In genomic region chr2:181602367-181602766, GRCm38 (mm10) we compare ENCODE assay signal across 8 mouse cellular contexts. TPM values are rescaled to one million over a fixed set of nuclear protein-coding genes. Genes with fewer than 3 reads are reported as not detected.
A peak's percentile ranks its signal among the peaks of the same experiment; 100 is the strongest.
DNase-seq lines count a peak whose midpoint lies in the region; ATAC-seq and TF ChIP-seq lines count a peak whose summit lies in the region.
"Had no signal": no experiment of that assay in that cellular context is flagged by ENCODE, and none has a peak within 500 bp of the region (broad histone marks: within the 10 kb centered on the region; RNA-seq: fewer than 3 reads in every experiment).

No protein-coding gene starts in this region.

- ATAC-seq in lung, embryonic 14.5 days (ENCODE audit: insufficient read depth): no peak
- ATAC-seq in forebrain, embryonic 14.5 days: no peak
- no peak for ATAC-seq in limb, embryonic 12.5 days (ENCODE audit: insufficient number of reproducible peaks, insufficient read depth, low FRiP score, low TSS enrichment, low read depth)
- no peak for ATAC-seq in stomach, embryonic 14.5 days (ENCODE audit: insufficient number of reproducible peaks, insufficient read depth, low FRiP score, low read depth)

- H3K27ac ChIP-seq in lung, embryonic 14.5 days (ENCODE audit: low read depth): no peak overlapping the region
- H3K27ac ChIP-seq in forebrain, embryonic 14.5 days (ENCODE audit: low read depth, low read length): no peak overlapping the region
- H3K27ac ChIP-seq in limb, embryonic 12.5 days: no peak overlapping the region
- H3K27ac ChIP-seq in stomach, embryonic 14.5 days (ENCODE audit: low read length): no peak overlapping the region

- peaks cover 4% of the 10 kb centered on the region; the same call in 1 of the 2 replicates for H3K36me3 ChIP-seq in lung, embryonic 14.5 days (ENCODE audit: insufficient read depth)
- no peaks in the 10 kb centered on the region for H3K36me3 ChIP-seq in forebrain, embryonic 14.5 days (ENCODE audit: control insufficient read depth, insufficient read depth, low read length)
- 0 out of 2 replicates have a peak, but pooled peaks cover 5% of the 10 kb centered on the region for H3K36me3 ChIP-seq in limb, embryonic 12.5 days
- H3K36me3 ChIP-seq in stomach, embryonic 14.5 days (ENCODE audit: control insufficient read depth, insufficient read depth, low read length): no peaks in the 10 kb centered on the region

- peaks cover 12% of the 10 kb centered on the region for H3K27me3 ChIP-seq in lung, embryonic 14.5 days (ENCODE audit: insufficient read depth, low read length)
- H3K27me3 ChIP-seq in forebrain, embryonic 14.5 days (replicated peaks; ENCODE audit: control insufficient read depth, insufficient read depth, low read length): no peaks in the 10 kb centered on the region
- peaks cover 27% of the 10 kb centered on the region for H3K27me3 ChIP-seq in limb, embryonic 12.5 days
- no peaks in the 10 kb centered on the region for H3K27me3 ChIP-seq in stomach, embryonic 14.5 days (ENCODE audit: control insufficient read depth, insufficient read depth, low read length)

- H3K4me2 ChIP-seq in lung, embryonic 14.5 days: peak overlapping the region; percentile 89
- peak overlapping the region; percentile 83 for H3K4me2 ChIP-seq in forebrain, embryonic 14.5 days (ENCODE audit: low read length)
- peak overlapping the region; percentile 77 for H3K4me2 ChIP-seq in limb, embryonic 12.5 days
- peak overlapping the region; percentile 80; the same call in 1 of the 2 replicates for H3K4me2 ChIP-seq in stomach, embryonic 14.5 days (replicated peaks; ENCODE audit: low read depth, low read length)

- no peak for TF ChIP-seq CTCF in lung, embryonic 14.5 days (IDR thresholded peaks at IDR 0.05; ENCODE audit: low read depth)

- 62% methylated on average over 4 of the region's 4 CpGs for WGBS in lung, embryonic 14.5 days
- 79% methylated on average over 4 of the region's 4 CpGs for WGBS in forebrain, embryonic 14.5 days
- 79% methylated on average over 4 of the region's 4 CpGs for whole genome bisulfite sequencing in limb, embryonic 12.5 days
- 72% methylated on average over 4 of the region's 4 CpGs for WGBS in stomach, embryonic 14.5 days

- DNase-seq in lung, embryonic 14.5 days: no peak
- DNase-seq in lung, postnatal 36 days: no peak
- no peak for DNase-seq in forebrain, embryonic 14.5 days (ENCODE audit: low spot score)
- DNase-seq in left cerebral cortex, adult 18-20 months (ENCODE audit: low spot score in 2 of 2): no peak
- DNase-seq in gastrocnemius, postnatal 14 days: no peak
- DNase-seq: cerebellum, postnatal 14 days had no signal

- peaks cover 5% of the 10 kb centered on the region; the same call in 1 of the 2 replicates for H3K4me1 ChIP-seq in lung, embryonic 14.5 days (ENCODE audit: insufficient read depth)
- H3K4me1 ChIP-seq in forebrain, embryonic 14.5 days (ENCODE audit: control insufficient read depth, insufficient read depth, low read length): peaks cover 17% of the 10 kb centered on the region
- H3K4me1 ChIP-seq in limb, embryonic 12.5 days (replicated peaks): peaks cover 27% of the 10 kb centered on the region
- peaks cover 16% of the 10 kb centered on the region for H3K4me1 ChIP-seq in stomach, embryonic 14.5 days (ENCODE audit: control insufficient read depth, insufficient read depth, low read length)

- intact Hi-C loops in gastrocnemius, postnatal 14 days (cut with DNase I; ENCODE audit: low total_unique reads): no loop called here

- H3K9ac ChIP-seq in lung, embryonic 14.5 days: no peak overlapping the region
- no peak overlapping the region for H3K9ac ChIP-seq in forebrain, embryonic 14.5 days (ENCODE audit: low read length)
- H3K9ac ChIP-seq in limb, embryonic 12.5 days (replicated peaks): no peak overlapping the region
- no peak overlapping the region for H3K9ac ChIP-seq in stomach, embryonic 14.5 days (replicated peaks; ENCODE audit: low read depth, low read length)

- no peaks in the 10 kb centered on the region for H3K9me3 ChIP-seq in lung, embryonic 14.5 days (ENCODE audit: low read depth, low read length)
- H3K9me3 ChIP-seq in forebrain, embryonic 14.5 days (replicated peaks; ENCODE audit: control insufficient read depth, low read length): no peaks in the 10 kb centered on the region
- H3K9me3 ChIP-seq in limb, embryonic 12.5 days: no peaks in the 10 kb centered on the region
- no peaks in the 10 kb centered on the region for H3K9me3 ChIP-seq in stomach, embryonic 14.5 days (ENCODE audit: control insufficient read depth, low read depth, low read length)

- H3K4me3 ChIP-seq in lung, embryonic 14.5 days (ENCODE audit: low read depth, low read length): peak overlapping the region; percentile 90; the same call in 1 of the 2 replicates
- H3K4me3 ChIP-seq in forebrain, embryonic 14.5 days (ENCODE audit: low read depth, low read length): peak overlapping the region; percentile 58; the same call in 1 of the 2 replicates
- peak overlapping the region; percentile 93 for H3K4me3 ChIP-seq in limb, embryonic 12.5 days (replicated peaks)
- peak overlapping the region; percentile 77; the same call in 1 of the 2 replicates for H3K4me3 ChIP-seq in stomach, embryonic 14.5 days (ENCODE audit: low read depth, low read length)

RNA-seq across cellular contexts. Expression of gene Samd10, which starts 3.4 kb away (rescaled TPM):
- 23.2 and 27.8 TPM in 2 replicates for polyA plus RNA-seq in lung, embryonic 14.5 days (2014; fragmentation: Nextera tagmentation; extraction: Ambion mirVana)
- polyA plus RNA-seq in forebrain, embryonic 14.5 days (2014; fragmentation: Nextera tagmentation; extraction: Ambion mirVana): 140 and 145 TPM in 2 replicates
- 11.6 and 13.0 TPM in 2 replicates for polyA plus RNA-seq in limb, embryonic 12.5 days (2016; fragmentation: Nextera tagmentation; extraction: Ambion mirVana)
- polyA plus RNA-seq in stomach, embryonic 14.5 days (2014; fragmentation: Nextera tagmentation; extraction: Ambion mirVana): 33.1 and 35.0 TPM in 2 replicates
- total RNA-seq in left cerebral cortex, adult 18-20 months (2021): 10 to 100 TPM; 20.8 to 23.5 TPM
- total RNA-seq in gastrocnemius, postnatal 14 days (2021): under 1 TPM; 0.78 to 0.84 TPM

RNA-seq across cellular contexts. Expression of gene Zfp512b, which starts 9.8 kb away (rescaled TPM):
- 52.5 and 58.6 TPM in 2 replicates for polyA plus RNA-seq in lung, embryonic 14.5 days (2014; fragmentation: Nextera tagmentation; extraction: Ambion mirVana)
- polyA plus RNA-seq in forebrain, embryonic 14.5 days (2014; fragmentation: Nextera tagmentation; extraction: Ambion mirVana): 30.5 and 38.6 TPM in 2 replicates
- 63.5 and 69.0 TPM in 2 replicates for polyA plus RNA-seq in limb, embryonic 12.5 days (2016; fragmentation: Nextera tagmentation; extraction: Ambion mirVana)
- polyA plus RNA-seq in stomach, embryonic 14.5 days (2014; fragmentation: Nextera tagmentation; extraction: Ambion mirVana): 50.6 and 51.6 TPM in 2 replicates
- total RNA-seq in left cerebral cortex, adult 18-20 months (2021): 10 to 100 TPM; 70.4 to 77.9 TPM
- total RNA-seq in gastrocnemius, postnatal 14 days (2021): 10 to 100 TPM; 20.5 to 20.9 TPM

RNA-seq across cellular contexts. Expression of gene Prpf6, which starts 10.7 kb away (rescaled TPM):
- polyA plus RNA-seq in lung, embryonic 14.5 days (2014; fragmentation: Nextera tagmentation; extraction: Ambion mirVana): 58.8 and 59.6 TPM in 2 replicates
- 57.2 and 62.3 TPM in 2 replicates for polyA plus RNA-seq in forebrain, embryonic 14.5 days (2014; fragmentation: Nextera tagmentation; extraction: Ambion mirVana)
- polyA plus RNA-seq in limb, embryonic 12.5 days (2016; fragmentation: Nextera tagmentation; extraction: Ambion mirVana): 78.0 and 79.3 TPM in 2 replicates
- 57.9 and 60.2 TPM in 2 replicates for polyA plus RNA-seq in stomach, embryonic 14.5 days (2014; fragmentation: Nextera tagmentation; extraction: Ambion mirVana)
- 10 to 100 TPM; 57.5 to 60.3 TPM for total RNA-seq in left cerebral cortex, adult 18-20 months (2021)
- total RNA-seq in gastrocnemius, postnatal 14 days (2021): 10 to 100 TPM; 28.0 to 30.1 TPM

RNA-seq across cellular contexts. Expression of gene Uckl1, which starts 17.7 kb away (rescaled TPM):
- 36.9 and 38.3 TPM in 2 replicates for polyA plus RNA-seq in lung, embryonic 14.5 days (2014; fragmentation: Nextera tagmentation; extraction: Ambion mirVana)
- polyA plus RNA-seq in forebrain, embryonic 14.5 days (2014; fragmentation: Nextera tagmentation; extraction: Ambion mirVana): 60.0 and 73.5 TPM in 2 replicates
- polyA plus RNA-seq in limb, embryonic 12.5 days (2016; fragmentation: Nextera tagmentation; extraction: Ambion mirVana): 37.9 and 47.6 TPM in 2 replicates
- polyA plus RNA-seq in stomach, embryonic 14.5 days (2014; fragmentation: Nextera tagmentation; extraction: Ambion mirVana): 56.3 and 56.8 TPM in 2 replicates
- total RNA-seq in left cerebral cortex, adult 18-20 months (2021): 10 to 100 TPM; 51.5 to 70.2 TPM
- 10 to 100 TPM; 28.8 to 29.7 TPM for total RNA-seq in gastrocnemius, postnatal 14 days (2021)

RNA-seq across cellular contexts. Expression of gene Gm29797, which starts 54.5 kb away (rescaled TPM):
- not detected in 2 replicates for polyA plus RNA-seq in lung, embryonic 14.5 days (2014; fragmentation: Nextera tagmentation; extraction: Ambion mirVana)
- polyA plus RNA-seq in forebrain, embryonic 14.5 days (2014; fragmentation: Nextera tagmentation; extraction: Ambion mirVana): not detected in 2 replicates
- polyA plus RNA-seq in limb, embryonic 12.5 days (2016; fragmentation: Nextera tagmentation; extraction: Ambion mirVana): 0.29 and 0.58 TPM in 2 replicates
- not detected in 2 replicates for polyA plus RNA-seq in stomach, embryonic 14.5 days (2014; fragmentation: Nextera tagmentation; extraction: Ambion mirVana)
- under 1 TPM; 0.67 to 0.80 TPM for total RNA-seq in left cerebral cortex, adult 18-20 months (2021)
- not detected for total RNA-seq in gastrocnemius, postnatal 14 days (2021)
